Mouse (Mus musculus): ENCODE data around the gene Pnpla2. TPM values are rescaled to one million over a fixed set of nuclear protein-coding genes. Genes with fewer than 3 reads are reported as not detected.

The Pnpla2 gene
- polyA plus RNA-seq, 1 experiment from 2014 or later: 68.0 TPM

- Histone ChIP-seq H3K4me1 (replicated peaks; ENCODE audit: insufficient read depth, low read length) (no peaks in the 10 kb centered on the region; the same call in 1 of the 2 replicates), H3K4me2 (ENCODE audit: low read length) (no peak overlapping the region), H3K9me3 (replicated peaks; ENCODE audit: low read length) (no peaks in the 10 kb centered on the region), H3K27me3 (ENCODE audit: insufficient read depth, low read length) (no peaks in the 10 kb centered on the region), H3K9ac (ENCODE audit: low read depth, low read length) (no peak overlapping the region), H3K36me3 (ENCODE audit: insufficient read depth, low read length) (no peaks in the 10 kb centered on the region), H3K4me3 (replicated peaks; ENCODE audit: low read depth, low read length) (no peak overlapping the region), H3K27ac (no peak overlapping the region)
- TF ChIP-seq CTCF (IDR thresholded peaks at IDR 0.05; ENCODE audit: low read depth): no peak
- ATAC-seq (replicated peaks; ENCODE audit: low FRiP score, low read depth) (no peak), DNase-seq (ENCODE audit: low spot score) (no peak)
- WGBS: 78% methylated on average over 9 of the region's 9 CpGs
Observed at GRCm38 (mm10) chr7:141420030-141420702, 34.8 kb upstream of the Pnpla2 start.

DNA sequence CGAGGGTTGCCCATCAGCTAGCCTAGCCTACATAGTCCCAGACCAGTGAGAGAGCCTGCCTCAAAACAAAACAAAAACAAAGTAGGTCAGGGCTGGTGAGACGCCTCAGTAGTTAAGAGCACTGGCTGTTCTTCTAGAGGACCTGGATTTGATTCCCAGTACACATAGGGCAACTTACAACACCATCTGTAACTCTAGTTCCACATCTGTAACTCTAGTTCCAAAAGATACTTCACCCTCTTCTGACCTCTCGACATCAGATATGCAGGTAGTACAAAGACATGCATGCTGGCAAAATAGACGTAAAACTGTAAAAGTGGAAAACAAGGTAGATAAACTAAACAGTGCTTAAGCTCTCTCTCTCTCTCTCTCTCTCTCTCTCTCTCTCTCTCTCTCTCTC is 31.2 kb upstream of the Pnpla2 start:
- H3K9me3 ChIP-seq (replicated peaks; ENCODE audit: low read length): no peaks in the 10 kb centered on the region
- ATAC-seq (replicated peaks; ENCODE audit: low FRiP score, low read depth): no peak
- H3K4me1 ChIP-seq (replicated peaks; ENCODE audit: insufficient read depth, low read length): no peaks in the 10 kb centered on the region
- no peaks in the 10 kb centered on the region for H3K36me3 ChIP-seq (ENCODE audit: insufficient read depth, low read length)
- no peak overlapping the region for H3K4me2 ChIP-seq (ENCODE audit: low read length)
- no peak overlapping the region for H3K9ac ChIP-seq (ENCODE audit: low read depth, low read length)
- H3K27me3 ChIP-seq (ENCODE audit: insufficient read depth, low read length): no peaks in the 10 kb centered on the region
- no peak for TF ChIP-seq CTCF (IDR thresholded peaks at IDR 0.05; ENCODE audit: low read depth)
- H3K4me3 ChIP-seq (replicated peaks; ENCODE audit: low read depth, low read length): no peak overlapping the region
- WGBS: 56% methylated on average over 4 of the region's 4 CpGs
- DNase-seq (ENCODE audit: low spot score): no peak
- H3K27ac ChIP-seq: no peak overlapping the region

GRCm38 (mm10) chr7:141426948-141427730 is 27.9 kb upstream of the Pnpla2 start:
- ATAC-seq (replicated peaks; ENCODE audit: low FRiP score, low read depth) (no peak), DNase-seq (ENCODE audit: low spot score) (no peak)
- WGBS: 83% methylated on average over 12 of the region's 12 CpGs
- Histone ChIP-seq H3K4me2 (ENCODE audit: low read length) (no peak overlapping the region), H3K9me3 (replicated peaks; ENCODE audit: low read length) (no peaks in the 10 kb centered on the region), H3K4me3 (replicated peaks; ENCODE audit: low read depth, low read length) (no peak overlapping the region), H3K27me3 (ENCODE audit: insufficient read depth, low read length) (no peaks in the 10 kb centered on the region), H3K27ac (no peak overlapping the region), H3K4me1 (replicated peaks; ENCODE audit: insufficient read depth, low read length) (no peaks in the 10 kb centered on the region), H3K9ac (ENCODE audit: low read depth, low read length) (no peak overlapping the region), H3K36me3 (ENCODE audit: insufficient read depth, low read length) (peaks cover 16% of the 10 kb centered on the region; the same call in 1 of the 2 replicates)
- TF ChIP-seq CTCF (IDR thresholded peaks at IDR 0.05; ENCODE audit: low read depth): no peak

DNA sequence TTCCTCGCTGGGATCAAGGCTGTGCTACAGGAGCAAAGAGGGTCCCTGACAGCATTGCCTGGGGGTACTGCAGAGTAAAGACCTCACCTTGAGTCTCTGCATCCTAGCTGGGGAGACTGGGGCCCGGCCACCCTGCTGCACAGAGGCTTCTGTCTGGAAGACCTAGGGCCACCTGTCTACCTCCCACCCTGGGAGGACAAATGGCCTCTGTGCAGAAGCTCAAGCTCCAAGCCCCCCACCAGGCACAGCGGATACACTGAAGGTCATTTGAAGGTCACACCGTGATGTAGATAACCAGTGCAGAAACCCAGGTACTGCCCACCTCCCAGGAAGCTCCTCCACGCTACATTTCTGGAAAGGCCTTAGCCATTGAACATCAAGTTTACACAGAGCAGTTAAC is 26.3 kb upstream of the Pnpla2 start:
- TF ChIP-seq CTCF (IDR thresholded peaks at IDR 0.05; ENCODE audit: low read depth): no peak
- Histone ChIP-seq H3K36me3 (ENCODE audit: insufficient read depth, low read length) (peaks cover 23% of the 10 kb centered on the region; the same call in 1 of the 2 replicates), H3K9me3 (replicated peaks; ENCODE audit: low read length) (no peaks in the 10 kb centered on the region), H3K27ac (no peak overlapping the region), H3K27me3 (ENCODE audit: insufficient read depth, low read length) (no peaks in the 10 kb centered on the region), H3K4me3 (replicated peaks; ENCODE audit: low read depth, low read length) (no peak overlapping the region), H3K4me2 (ENCODE audit: low read length) (0 out of 2 replicates have a peak overlapping the region, but pooled peaks have one; percentile 23), H3K9ac (ENCODE audit: low read depth, low read length) (no peak overlapping the region), H3K4me1 (replicated peaks; ENCODE audit: insufficient read depth, low read length) (no peaks in the 10 kb centered on the region)
- 52% methylated on average over 5 of the region's 5 CpGs for WGBS
- DNase-seq (ENCODE audit: low spot score) (no peak), ATAC-seq (replicated peaks; ENCODE audit: low FRiP score, low read depth) (no peak)

- H3K9ac ChIP-seq (ENCODE audit: low read depth, low read length): no peak within 1 kb of the TSS
- no peaks in the 10 kb centered on the region for H3K9me3 ChIP-seq (replicated peaks; ENCODE audit: low read length)
- no peak within 1 kb of the TSS for H3K4me3 ChIP-seq (replicated peaks; ENCODE audit: low read depth, low read length)
- DNase-seq (ENCODE audit: low spot score) (peak; percentile 61), ATAC-seq (replicated peaks; ENCODE audit: low FRiP score, low read depth) (peak; percentile 54)
- H3K36me3 ChIP-seq (ENCODE audit: insufficient read depth, low read length): peaks cover 23% of the 10 kb centered on the region; the same call in 1 of the 2 replicates
- 0 out of 2 replicates have a peak within 1 kb of the TSS, but pooled peaks have one; percentile 23 for H3K4me2 ChIP-seq (ENCODE audit: low read length)
- 5% methylated on average over 19 of the region's 19 CpGs for WGBS
- TF ChIP-seq CTCF (IDR thresholded peaks at IDR 0.05; ENCODE audit: low read depth): no peak
- H3K27ac ChIP-seq: no peak within 1 kb of the TSS
- peaks cover 3% of the 10 kb centered on the region; the same call in 1 of the 2 replicates for H3K4me1 ChIP-seq (replicated peaks; ENCODE audit: insufficient read depth, low read length)
- no peaks in the 10 kb centered on the region for H3K27me3 ChIP-seq (ENCODE audit: insufficient read depth, low read length)
Observed at GRCm38 (mm10) chr7:141429310-141429709, 25.7 kb upstream of the Pnpla2 start, which contains the start of gene Cend1. TSS of gene Cend1 (minus strand) at chr7:141429491.

DNA sequence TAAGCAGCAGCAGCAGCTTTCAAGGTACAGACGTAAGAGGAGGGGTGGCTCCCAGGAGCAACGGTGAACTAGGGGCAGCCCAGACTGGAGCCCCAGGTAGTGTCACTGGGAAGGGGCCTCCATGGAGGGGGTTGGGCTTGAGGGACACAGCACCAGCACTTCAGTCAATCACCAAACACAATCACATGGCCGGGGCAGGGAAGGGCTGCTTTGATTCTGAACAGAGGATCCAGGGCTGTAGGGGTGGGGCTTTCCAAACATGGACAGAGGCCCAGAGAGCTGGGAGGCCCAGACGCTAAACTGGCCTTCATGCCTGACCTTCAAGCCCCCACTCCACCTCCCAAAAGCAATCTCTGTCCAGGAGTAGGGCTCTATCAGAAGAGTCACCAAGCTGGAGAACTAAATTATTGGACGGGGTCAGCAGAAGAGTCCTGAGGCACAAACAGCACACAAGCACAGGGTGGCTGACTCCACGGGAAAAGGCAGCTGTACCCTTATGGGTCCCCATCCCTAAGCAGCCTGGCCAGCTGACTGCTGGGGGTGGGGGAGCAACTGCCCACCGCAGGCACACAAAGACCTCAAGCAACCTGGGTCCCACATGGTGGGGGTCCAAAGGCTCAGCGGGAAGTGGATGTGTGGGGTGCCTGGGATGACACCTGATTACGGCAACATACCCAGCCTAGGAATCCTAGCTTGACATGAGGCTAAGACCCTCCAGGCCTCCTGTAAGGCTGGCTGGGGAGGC is 25.0 kb upstream of the Pnpla2 start:
- no peak overlapping the region for H3K9ac ChIP-seq (ENCODE audit: low read depth, low read length)
- 63% methylated on average over 9 of the region's 9 CpGs for WGBS

More for the DNA sequence above, 25.0 kb upstream of the Pnpla2 start:
- no peak for ATAC-seq (replicated peaks; ENCODE audit: low FRiP score, low read depth)
- no peak overlapping the region for H3K4me3 ChIP-seq (replicated peaks; ENCODE audit: low read depth, low read length)
- H3K27me3 ChIP-seq (ENCODE audit: insufficient read depth, low read length): no peaks in the 10 kb centered on the region
- no peak for TF ChIP-seq CTCF (IDR thresholded peaks at IDR 0.05; ENCODE audit: low read depth)
- H3K4me2 ChIP-seq (ENCODE audit: low read length): no peak overlapping the region
- DNase-seq (ENCODE audit: low spot score): no peak
- no peak overlapping the region for H3K27ac ChIP-seq
- no peaks in the 10 kb centered on the region for H3K9me3 ChIP-seq (replicated peaks; ENCODE audit: low read length)
- peaks cover 9% of the 10 kb centered on the region for H3K4me1 ChIP-seq (replicated peaks; ENCODE audit: insufficient read depth, low read length)
- H3K36me3 ChIP-seq (ENCODE audit: insufficient read depth, low read length): peaks cover 23% of the 10 kb centered on the region; the same call in 1 of the 2 replicates

All from kidney, postnatal 0 days (tissue).